Mouse (Mus musculus) midbrain, embryonic 13.5 days (tissue): ENCODE data around the gene Zbtb7a. TPM values are rescaled to one million over a fixed set of nuclear protein-coding genes. Genes with fewer than 3 reads are reported as not detected.
A peak's percentile ranks its signal among the peaks of the same experiment; 100 is the strongest.

Experiments used
- ATAC-seq: fragments of 200-750 bp; cut with Nextera tagmentation; 2 replicates; pipeline ENCODE4 v1.8.0; 2017; ENCODE audit warnings: mild to moderate bottlenecking, moderate TSS enrichment, moderate library complexity
- H3K27ac ChIP-seq: fragments of 300-500 bp; sonication (generic); 2 replicates; pipeline ENCODE4 v1.5.1; 2015; ENCODE audit warnings: inconsistent platforms, mild to moderate bottlenecking, moderate library complexity
- H3K27me3 ChIP-seq: fragments of 300-500 bp; sonication (generic); 2 replicates; pipeline ENCODE4 v1.6.1; 2015; ENCODE audit warnings: mild to moderate bottlenecking, inconsistent platforms
- H3K36me3 ChIP-seq: fragments of 300-500 bp; sonication (generic); 2 replicates; pipeline ENCODE4 v1.6.1; 2015; ENCODE audit warnings: mild to moderate bottlenecking, inconsistent platforms
- H3K4me1 ChIP-seq: fragments of 300-500 bp; sonication (generic); replicated peaks from 2 replicates; pipeline ENCODE4 v1.6.1; 2015; ENCODE audit warnings: inconsistent platforms
- H3K4me2 ChIP-seq: fragments of 300-500 bp; sonication (generic); replicated peaks from 2 replicates; pipeline ENCODE4 v1.6.1; 2015; ENCODE audit warnings: moderate library complexity, mild to moderate bottlenecking, inconsistent platforms
- H3K4me3 ChIP-seq: fragments of 300-500 bp; sonication (generic); replicated peaks from 2 replicates; pipeline ENCODE4 v1.5.1; 2015; ENCODE audit warnings: mild to moderate bottlenecking, inconsistent platforms
- H3K9ac ChIP-seq: fragments of 300-500 bp; sonication (generic); replicated peaks from 2 replicates; pipeline ENCODE4 v1.6.1; 2015; ENCODE audit warnings: mild to moderate bottlenecking, inconsistent platforms
- H3K9me3 ChIP-seq: fragments of 300-500 bp; sonication (generic); 2 replicates; pipeline ENCODE4 v1.6.1; 2016; ENCODE audit warnings: mild to moderate bottlenecking, inconsistent platforms
- WGBS: fragments of 180-500 bp; shearing (Covaris S2); methylation state at CpG from one replicate; pipeline ENCODE4 v1.1.7; 2015; 5-methylcytosine and 5-hydroxymethylcytosine counted together
- polyA plus RNA-seq: library from polyadenylated mRNA; unstranded; fragments of >200 nt; fragmentation: Nextera tagmentation; extraction: Ambion mirVana; gene quantifications from 2 replicates; pipeline ENCODE4 v1.2.1, GENCODE M21; 2015

Gene Zbtb7a
- polyA plus RNA-seq, 1 experiment from 2014 or later: 15.2 TPM

DNA sequence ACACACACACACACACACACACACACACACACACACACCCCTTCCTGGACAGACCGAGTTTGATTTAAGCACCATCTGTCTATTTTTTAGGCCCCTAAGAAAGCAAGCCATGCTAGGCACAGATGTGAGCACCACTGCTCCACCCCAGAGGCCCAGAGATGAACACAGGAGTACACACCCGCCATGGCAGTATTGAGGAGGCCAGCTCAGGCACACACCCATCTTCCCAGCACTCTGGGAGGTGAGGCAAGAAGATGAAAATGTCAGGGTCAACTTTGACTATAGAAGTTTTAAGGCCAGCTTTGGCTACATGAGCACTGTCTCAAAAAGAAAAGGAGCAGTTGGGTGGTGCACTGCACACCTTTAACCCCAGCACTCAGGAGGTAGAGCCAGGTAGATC, 12.1 kb upstream of the Zbtb7a start:
- peaks cover 72% of the 10 kb centered on the region for H3K36me3 ChIP-seq
- H3K9ac ChIP-seq: no peak overlapping the region
- WGBS: 85% methylated on average over 2 of the region's 2 CpGs
- H3K4me1 ChIP-seq: no peaks in the 10 kb centered on the region
- H3K9me3 ChIP-seq: no peaks in the 10 kb centered on the region
- ATAC-seq: no peak
- H3K27ac ChIP-seq: no peak overlapping the region
- no peak overlapping the region for H3K4me2 ChIP-seq
- peaks cover 4% of the 10 kb centered on the region for H3K27me3 ChIP-seq
- H3K4me3 ChIP-seq: no peak overlapping the region

DNA sequence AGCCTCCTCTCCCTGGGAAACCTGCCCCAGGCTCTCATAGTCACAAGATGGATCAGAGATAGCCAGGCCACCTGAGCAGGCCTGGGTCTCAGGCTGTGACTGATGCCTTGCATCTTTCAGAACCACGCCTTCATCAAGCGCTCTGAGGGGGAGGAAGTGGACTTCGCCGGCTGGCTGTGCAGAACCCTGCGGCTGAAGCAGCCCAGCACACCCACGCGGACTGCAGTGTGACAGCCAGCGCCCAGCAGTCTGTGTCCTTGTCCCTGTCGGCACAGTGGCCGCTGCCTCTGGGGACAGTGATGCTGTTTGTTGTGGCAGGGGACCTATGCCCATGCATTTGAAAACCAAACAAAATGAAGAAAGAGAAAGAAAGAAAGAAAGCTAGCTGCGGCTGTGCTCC, 11.5 kb upstream of the Zbtb7a start:
- Histone ChIP-seq H3K4me2 (no peak overlapping the region), H3K36me3 (peaks cover 67% of the 10 kb centered on the region), H3K27ac (no peak overlapping the region), H3K4me3 (no peak overlapping the region), H3K27me3 (peaks cover 10% of the 10 kb centered on the region), H3K9me3 (no peaks in the 10 kb centered on the region), H3K9ac (no peak overlapping the region), H3K4me1 (0 out of 2 replicates have a peak, but pooled peaks cover 2% of the 10 kb centered on the region)
- 89% methylated on average over 11 of the region's 11 CpGs for WGBS
- no peak for ATAC-seq

DNA sequence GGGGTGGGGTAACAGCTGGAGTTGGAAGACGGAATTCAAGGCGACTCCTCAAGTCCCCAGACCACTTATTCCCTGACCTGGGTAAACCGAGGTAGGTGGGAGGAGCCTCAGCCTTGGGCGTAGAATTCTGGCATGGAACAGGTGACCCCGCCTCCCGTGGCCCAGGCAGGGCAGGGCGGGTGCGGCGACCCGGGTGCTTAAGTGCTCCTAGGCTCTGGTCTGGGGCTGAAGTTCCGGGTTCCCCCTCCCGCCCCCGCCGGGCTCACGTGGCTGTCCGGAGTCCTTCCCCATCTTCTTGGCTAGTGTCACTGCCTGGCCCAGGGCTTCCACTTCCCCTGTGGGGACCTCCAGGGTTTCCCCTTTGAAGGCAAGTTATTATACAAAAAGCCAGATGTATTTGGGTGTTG, 836 bp upstream of the Zbtb7a start:
- no peak overlapping the region for H3K4me3 ChIP-seq
- H3K4me2 ChIP-seq: no peak overlapping the region
- peaks cover 52% of the 10 kb centered on the region for H3K27me3 ChIP-seq
- H3K9me3 ChIP-seq: no peaks in the 10 kb centered on the region
- H3K27ac ChIP-seq: no peak overlapping the region
- H3K9ac ChIP-seq: no peak overlapping the region
- peaks cover 30% of the 10 kb centered on the region for H3K4me1 ChIP-seq
- no peaks in the 10 kb centered on the region for H3K36me3 ChIP-seq
- 3% methylated on average over 16 of the region's 16 CpGs for WGBS
- no peak for ATAC-seq

DNA sequence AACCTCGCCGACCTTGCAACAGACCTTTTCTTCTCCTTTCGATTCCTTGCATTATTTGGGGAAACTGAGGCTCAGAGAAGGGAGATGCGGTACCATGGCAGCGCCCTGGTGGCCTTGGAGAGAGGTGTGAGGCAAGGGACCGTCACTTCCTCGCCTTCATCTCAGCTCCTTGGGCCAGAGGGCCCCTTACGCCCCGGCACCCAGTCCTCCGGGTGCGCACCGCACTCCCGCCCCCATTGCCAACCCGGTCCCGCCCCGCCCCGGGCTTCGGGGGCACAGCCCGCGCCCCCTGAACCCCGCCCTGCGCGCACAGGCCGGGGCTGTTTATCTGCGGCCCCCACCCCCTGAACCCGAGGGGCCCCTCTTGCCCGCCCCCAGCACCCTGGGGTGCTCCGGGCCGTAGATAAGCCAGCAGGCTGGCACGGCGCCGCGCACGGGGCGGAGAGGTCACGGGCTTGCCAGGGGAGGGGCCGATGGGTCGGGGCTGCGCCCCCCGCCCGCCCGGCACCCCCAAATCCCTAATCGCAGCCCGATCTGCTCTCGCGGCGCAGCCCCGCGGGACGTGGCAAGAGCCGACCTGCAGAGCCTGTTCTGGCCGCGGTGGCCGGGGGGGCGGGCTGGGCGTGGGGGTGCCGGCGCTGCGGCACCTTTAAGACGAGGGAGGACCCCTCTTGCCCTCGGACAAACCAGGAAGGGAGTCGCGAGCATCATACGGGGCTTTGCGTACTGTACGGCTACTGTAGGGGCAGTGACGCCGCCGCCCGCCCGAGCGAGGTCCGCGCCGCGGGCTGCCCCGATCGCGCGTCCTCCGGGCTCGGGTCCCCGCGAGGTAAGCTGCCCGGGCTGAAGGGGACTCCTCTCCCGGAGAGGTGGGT, 1.0 kb downstream of the Zbtb7a start:
- peak; percentile 31 for ATAC-seq
- WGBS: under 1% methylated on average over 79 of the region's 86 CpGs

DNA sequence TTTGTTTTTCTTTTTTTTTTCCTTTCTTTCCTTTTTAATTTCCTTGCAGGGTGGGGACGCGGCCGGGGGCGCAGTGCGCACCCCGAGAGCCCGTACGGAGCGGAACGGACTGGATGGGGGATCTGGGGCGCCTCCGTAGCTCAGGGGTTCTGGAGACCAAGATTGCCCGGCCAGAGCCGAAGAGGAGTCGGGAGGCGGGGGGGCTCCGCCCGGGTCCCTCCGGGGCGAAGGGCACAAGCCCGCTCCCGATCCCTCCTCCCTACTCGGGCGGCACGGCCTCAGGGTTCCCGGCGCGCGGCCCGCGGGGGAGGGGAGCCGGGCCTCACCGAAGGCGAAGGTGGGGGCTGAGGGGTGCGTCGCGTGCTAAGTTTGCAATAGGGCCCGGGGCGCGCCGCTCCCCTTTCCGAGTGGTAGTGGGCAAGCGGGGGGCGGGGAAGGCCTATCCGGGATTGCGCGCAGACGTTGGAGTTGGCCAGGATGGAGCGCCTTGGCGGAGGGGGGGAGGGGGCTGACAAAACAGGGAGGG, 1.7 kb downstream of the Zbtb7a start:
- H3K27me3 ChIP-seq: peaks cover 38% of the 10 kb centered on the region
- peak overlapping the region; percentile 86 for H3K9ac ChIP-seq
- ATAC-seq: peak; percentile 47
- H3K4me3 ChIP-seq: peak overlapping the region; percentile 67
- peak overlapping the region; percentile 97 for H3K27ac ChIP-seq
- H3K4me2 ChIP-seq: peak overlapping the region; percentile 92
- H3K36me3 ChIP-seq: no peaks in the 10 kb centered on the region
- H3K4me1 ChIP-seq: peaks cover 50% of the 10 kb centered on the region
- no peaks in the 10 kb centered on the region for H3K9me3 ChIP-seq
- under 1% methylated on average over 37 of the region's 50 CpGs for WGBS

More for the DNA sequence above, 1.0 kb downstream of the Zbtb7a start:
- Histone ChIP-seq H3K36me3 (no peaks in the 10 kb centered on the region), H3K4me2 (peak overlapping the region; percentile 92), H3K27me3 (peaks cover 38% of the 10 kb centered on the region), H3K9me3 (no peaks in the 10 kb centered on the region), H3K9ac (peak overlapping the region; percentile 86), H3K27ac (peak overlapping the region; percentile 97), H3K4me3 (peak overlapping the region; percentile 67), H3K4me1 (peaks cover 43% of the 10 kb centered on the region)

DNA sequence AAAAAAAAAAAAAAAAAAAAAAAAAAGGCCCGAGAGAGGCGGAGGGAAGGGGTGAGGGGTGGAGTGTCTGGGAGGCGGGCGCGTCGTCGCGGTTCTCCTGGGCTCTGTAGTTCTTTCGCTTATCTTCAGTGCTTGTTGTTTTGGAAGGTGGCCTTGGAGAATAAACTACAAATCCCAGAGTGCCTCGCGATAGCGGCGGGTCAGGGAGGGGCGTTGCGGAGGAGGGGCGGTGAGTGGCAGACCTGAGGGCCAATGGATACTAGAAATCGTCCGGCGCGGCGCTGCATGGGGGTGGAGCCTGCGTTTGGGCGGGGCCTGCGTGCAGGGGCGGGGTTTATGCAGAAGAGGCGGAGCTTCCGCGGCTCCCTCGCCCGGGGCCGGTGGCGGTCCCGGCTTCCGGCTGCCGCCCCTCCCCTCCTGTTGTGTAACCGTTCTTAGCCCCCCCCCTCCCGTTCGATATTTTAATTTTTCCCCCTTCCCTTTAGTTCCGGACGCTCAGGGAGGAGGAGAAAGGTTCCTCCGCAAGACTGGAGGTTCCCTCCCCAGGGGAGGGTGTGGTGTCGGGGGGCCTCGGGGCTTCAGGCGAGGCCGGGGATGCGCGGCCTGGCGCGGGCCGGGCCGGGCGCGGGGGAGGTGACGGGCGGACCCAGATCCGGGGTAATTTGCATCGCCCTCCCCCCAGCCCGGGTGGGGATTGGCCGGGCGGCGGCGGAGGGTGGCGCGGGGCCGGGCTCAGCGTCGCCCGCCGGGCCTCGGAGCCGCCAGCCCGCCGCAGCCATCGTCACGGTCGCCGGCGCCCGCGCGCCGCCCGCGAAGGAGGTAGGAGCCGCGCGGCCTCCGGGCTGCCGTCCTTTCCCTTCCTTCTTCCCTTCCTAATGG, 2.5 kb downstream of the Zbtb7a start:
- Histone ChIP-seq H3K27ac (peak overlapping the region; percentile 87), H3K4me3 (peak overlapping the region; percentile 67), H3K4me1 (peaks cover 56% of the 10 kb centered on the region), H3K4me2 (peak overlapping the region; percentile 95), H3K9ac (peak overlapping the region; percentile 94), H3K9me3 (no peaks in the 10 kb centered on the region), H3K36me3 (no peaks in the 10 kb centered on the region), H3K27me3 (peaks cover 34% of the 10 kb centered on the region)
- under 1% methylated on average over 68 of the region's 89 CpGs for WGBS
- ATAC-seq: peak; percentile 90

DNA sequence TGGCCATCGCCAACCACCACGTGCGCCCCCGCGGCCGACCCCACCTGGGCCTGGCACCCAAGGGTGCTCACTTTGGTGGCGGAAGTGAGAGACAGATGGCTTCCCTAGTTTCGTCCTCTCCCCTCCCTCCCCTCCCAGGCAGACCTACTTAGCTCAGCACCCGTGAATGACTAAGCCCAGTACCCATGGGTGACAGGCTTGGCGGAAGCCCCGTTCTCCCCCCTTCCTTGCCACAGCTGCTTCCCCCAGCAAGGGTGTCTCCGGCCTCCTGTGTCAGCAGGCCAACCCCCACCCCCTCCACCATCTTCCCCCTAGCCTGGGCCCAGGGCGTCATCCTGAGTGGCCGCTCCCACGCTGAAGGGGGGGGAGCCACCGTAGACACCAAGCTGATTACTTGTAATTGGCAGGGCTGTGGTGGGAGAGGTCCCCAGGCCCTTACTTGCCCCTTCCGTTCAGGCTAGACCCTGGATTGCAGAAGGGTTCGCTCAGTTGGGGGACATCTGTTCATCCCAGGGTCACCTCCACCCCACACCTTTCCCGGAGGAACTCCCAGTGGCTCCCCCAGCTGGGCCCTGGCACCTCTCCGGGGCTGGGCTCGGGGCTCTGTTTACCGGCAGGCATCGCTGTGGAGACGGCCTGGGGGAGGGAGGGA, 3.2 kb downstream of the Zbtb7a start:
- H3K27me3 ChIP-seq: peaks cover 27% of the 10 kb centered on the region
- peaks cover 61% of the 10 kb centered on the region for H3K4me1 ChIP-seq
- no peak for ATAC-seq
- H3K9me3 ChIP-seq: no peaks in the 10 kb centered on the region
- H3K27ac ChIP-seq: peak overlapping the region; percentile 87
- H3K4me3 ChIP-seq: peak overlapping the region; percentile 67
- peak overlapping the region; percentile 94 for H3K9ac ChIP-seq
- H3K4me2 ChIP-seq: peak overlapping the region; percentile 95
- peaks cover under 1% of the 10 kb centered on the region; the same call in 1 of the 2 replicates for H3K36me3 ChIP-seq
- 0% methylated on average over 18 of the region's 24 CpGs for whole genome bisulfite sequencing

- Histone ChIP-seq H3K36me3 (peaks cover 7% of the 10 kb centered on the region), H3K27me3 (peaks cover 20% of the 10 kb centered on the region), H3K9me3 (no peaks in the 10 kb centered on the region), H3K4me3 (peak overlapping the region; percentile 67), H3K9ac (peak overlapping the region; percentile 94), H3K4me1 (peaks cover 61% of the 10 kb centered on the region), H3K4me2 (peak overlapping the region; percentile 95), H3K27ac (peak overlapping the region; percentile 87)
- WGBS: 61% methylated on average over 11 of the region's 11 CpGs
- no peak for ATAC-seq
These were observed 4.0 kb downstream of the Zbtb7a start for GRCm38 (mm10) chr10:81138821-81139528.

DNA sequence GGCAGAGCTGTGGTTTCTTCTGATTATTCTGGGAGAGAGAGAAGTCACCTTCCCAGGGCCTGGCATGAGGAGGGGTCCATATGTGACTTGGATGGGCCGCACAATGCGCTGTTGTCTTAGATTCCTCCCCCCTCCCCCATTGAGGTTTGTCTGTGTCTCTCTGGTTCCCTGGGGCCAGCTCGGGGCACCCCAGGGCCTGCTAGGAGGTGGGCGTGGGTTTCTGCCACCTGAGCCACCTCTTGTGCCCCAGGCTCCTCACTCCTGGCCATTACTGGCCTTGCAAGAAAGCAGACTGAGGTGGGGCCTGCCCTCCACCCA, 4.5 kb downstream of the Zbtb7a start:
- Histone ChIP-seq H3K27me3 (peaks cover 15% of the 10 kb centered on the region), H3K27ac (peak overlapping the region; percentile 30; the same call in 1 of the 2 replicates), H3K4me3 (peak overlapping the region; percentile 67), H3K4me2 (peak overlapping the region; percentile 95), H3K4me1 (peaks cover 61% of the 10 kb centered on the region), H3K9ac (peak overlapping the region; percentile 94; the same call in 1 of the 2 replicates), H3K36me3 (peaks cover 13% of the 10 kb centered on the region), H3K9me3 (no peaks in the 10 kb centered on the region)
- ATAC-seq: no peak
- 75% methylated on average over 4 of the region's 4 CpGs for WGBS

DNA sequence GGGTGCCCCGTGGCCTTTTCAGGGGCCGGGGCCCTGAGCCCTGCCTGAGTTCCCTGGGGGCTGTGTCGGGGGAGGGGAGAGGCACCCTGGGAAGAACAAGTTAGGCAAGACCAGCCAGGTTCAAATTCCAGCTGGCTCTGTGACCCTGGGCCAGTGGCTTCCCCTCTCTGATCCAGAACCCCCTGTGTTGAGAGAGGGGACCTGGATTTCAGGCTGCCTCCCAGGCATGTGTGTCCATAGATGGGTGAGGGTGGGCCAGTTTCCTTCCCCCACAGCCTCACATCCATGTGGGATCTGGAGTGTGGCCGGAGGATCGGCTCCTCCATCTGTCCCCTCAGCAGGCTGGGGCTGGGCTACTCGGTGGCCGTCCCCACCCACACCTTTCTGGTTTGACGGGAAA, 5.0 kb downstream of the Zbtb7a start:
- Histone ChIP-seq H3K4me3 (peak overlapping the region; percentile 67), H3K36me3 (peaks cover 18% of the 10 kb centered on the region), H3K4me2 (peak overlapping the region; percentile 95), H3K27ac (peak overlapping the region; percentile 30; the same call in 1 of the 2 replicates), H3K9me3 (no peaks in the 10 kb centered on the region), H3K4me1 (peaks cover 61% of the 10 kb centered on the region), H3K27me3 (peaks cover 10% of the 10 kb centered on the region), H3K9ac (peak overlapping the region; percentile 94; the same call in 1 of the 2 replicates)
- 58% methylated on average over 8 of the region's 8 CpGs for WGBS
- ATAC-seq: no peak
